Mouse (Mus musculus) heart, postnatal 4 days (tissue): Measurements from ENCODE around the gene Cfap54. TPM values are rescaled to one million over a fixed set of nuclear protein-coding genes. Genes with fewer than 3 reads are reported as not detected.

ENCODE experiments used
- DNase-seq: peaks from one replicate; pipeline ENCODE4 v3.0.0; 2021
- total RNA-seq, 2 experiments: library from RNA; stranded (reverse); gene quantifications; 2 replicates each; pipeline ENCODE4 v1.2.3; 2021

The Cfap54 gene
- total RNA-seq, 2 experiments from 2014 or later = 0.45 to 0.79 TPM

DNA sequence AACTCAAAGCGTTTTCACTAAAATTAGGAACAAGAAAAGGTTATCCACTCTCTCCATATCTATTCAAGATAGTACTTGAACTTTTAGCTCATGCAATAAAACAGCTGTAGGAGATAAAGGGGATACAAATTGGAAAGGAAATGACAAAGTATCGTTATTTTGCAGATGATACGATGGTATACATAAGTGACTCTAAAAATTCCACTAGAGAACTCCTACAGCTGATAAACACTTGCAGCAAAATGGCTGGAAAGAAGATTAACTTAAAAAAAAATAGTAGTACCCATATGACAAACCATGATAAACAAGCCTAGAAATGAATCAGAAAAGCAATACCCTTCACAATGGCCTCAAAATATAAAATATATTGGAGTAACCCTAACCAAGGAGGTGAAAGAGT lies 352.7 kb downstream of the Cfap54 start:
- DNase-seq = no peak

Other genes starting within 250 kb of the Cfap54 start
- gene Cdk17, start 79.3 kb upstream of the Cfap54 start, total RNA-seq = 10 to 100 TPM; 37.5 to 38.0 TPM
- 100 to 1,000 TPM; 102 to 103 TPM for gene Elk3, start 229.5 kb upstream of the Cfap54 start, total RNA-seq